Mouse (Mus musculus) lung, adult 18-20 months (tissue): ENCODE measurements around the gene Arhgdia.
"Not testable (repeated sequence)": the region's sequence is repeated elsewhere in the genome, so short reads cannot be mapped to it uniquely, and the experiment has no call there.

Source experiments
- DNase-seq, 2 experiments: peaks; one replicate each; pipeline ENCODE4 v3.0.0; 2022; ENCODE audit warnings: mixed read lengths in 2 of 2

Gene Arhgdia

GRCm38 (mm10) chr11:120613481-120613972 is 32.1 kb upstream of the Arhgdia start:
- DNase-seq: no peak

- peak; percentile 71 to 72 for DNase-seq
Measured at GRCm38 (mm10) chr11:120612763-120613162, 31.3 kb upstream of the Arhgdia start.

- DNase-seq: no peak
Measured at GRCm38 (mm10) chr11:120610477-120611046, 29.1 kb upstream of the Arhgdia start.

- DNase-seq: no peak
Measured at GRCm38 (mm10) chr11:120609250-120609649, 27.8 kb upstream of the Arhgdia start.

- DNase-seq: no peak
Measured at GRCm38 (mm10) chr11:120608241-120609034, 27.0 kb upstream of the Arhgdia start, which contains the start of gene Npb. Npb (plus strand) TSS chr11:120608477.

GRCm38 (mm10) chr11:120606764-120607163 is 25.3 kb upstream of the Arhgdia start:
- DNase-seq: no peak

GRCm38 (mm10) chr11:120605667-120606066 is 24.2 kb upstream of the Arhgdia start:
- no peak for DNase-seq

- no peak for DNase-seq
Measured at GRCm38 (mm10) chr11:120603545-120603944, 22.1 kb upstream of the Arhgdia start.

GRCm38 (mm10) chr11:120600716-120601115 is 19.3 kb upstream of the Arhgdia start:
- no peak for DNase-seq

GRCm38 (mm10) chr11:120598990-120599549 is 17.6 kb upstream of the Arhgdia start:
- no peak for DNase-seq

- peak; percentile 91 to 94 for DNase-seq
Measured at GRCm38 (mm10) chr11:120598283-120598989, 17.0 kb upstream of the Arhgdia start, which contains the start of the genes Alyref and Anapc11. Alyref (minus strand) TSS chr11:120598365. Anapc11 (plus strand) TSS chr11:120598421.

- no peak for DNase-seq
Measured at GRCm38 (mm10) chr11:120597240-120598235, 16.1 kb upstream of the Arhgdia start.

GRCm38 (mm10) chr11:120588531-120588930 is 7.1 kb upstream of the Arhgdia start:
- no peak for DNase-seq

- DNase-seq: no peak
Measured at GRCm38 (mm10) chr11:120583937-120584336, 2.5 kb upstream of the Arhgdia start.

GRCm38 (mm10) chr11:120582982-120583293 is 1.5 kb upstream of the Arhgdia start:
- DNase-seq: not testable (repeated sequence)

- DNase-seq: peak in 1 of 2 experiments; percentile 57
Measured at GRCm38 (mm10) chr11:120582268-120582981, 1.0 kb upstream of the Arhgdia start.

- DNase-seq: peak; percentile 50 to 54
Measured at GRCm38 (mm10) chr11:120580871-120581331, 523 bp downstream of the Arhgdia start.

- DNase-seq: peak; percentile 43 to 51
Measured at GRCm38 (mm10) chr11:120580190-120580589, 1.2 kb downstream of the Arhgdia start.

- peak; percentile 67 to 78 for DNase-seq
Measured at GRCm38 (mm10) chr11:120579316-120580107, 1.9 kb downstream of the Arhgdia start.

GRCm38 (mm10) chr11:120578694-120579243 is 2.7 kb downstream of the Arhgdia start:
- peak in 1 of 2 experiments; percentile 18 for DNase-seq
